Mouse (Mus musculus): ENCODE measurements at regions not wholly inside any gene's neighbourhood (a gene's known extent, or its start where the extent isn't known, plus 50 kb on each side); places are given as distances from the start of the nearest gene placed in this dataset.

DNA sequence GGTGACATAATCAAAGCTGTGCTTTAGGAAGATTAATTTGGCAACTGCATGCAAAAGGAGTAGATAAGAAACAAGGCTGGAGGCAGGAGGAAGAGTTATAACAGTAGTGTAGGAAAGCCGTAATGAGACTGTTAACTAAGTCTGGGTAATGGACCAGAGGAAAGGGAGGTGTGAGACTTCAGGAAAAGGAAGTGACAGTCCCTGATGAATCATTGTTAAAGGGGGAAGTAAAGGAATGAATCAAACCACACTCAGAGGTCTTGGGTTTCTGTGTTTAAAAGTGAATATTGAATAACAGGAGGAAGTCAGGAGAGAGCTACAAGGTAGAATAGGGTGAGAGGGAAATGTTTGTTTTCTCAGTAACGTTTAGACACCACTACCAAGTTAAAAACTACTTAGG lies 1175.9 kb downstream of the Diaph3 start:
- DNase-seq: no peak

GRCm38 (mm10) chr14:85945707-85946313 lies 1195.2 kb downstream of the Diaph3 start:
- no peak for DNase-seq

- DNase-seq: no peak
These were observed 1198.2 kb downstream of the Diaph3 start for GRCm38 (mm10) chr14:85942792-85943191.

DNA sequence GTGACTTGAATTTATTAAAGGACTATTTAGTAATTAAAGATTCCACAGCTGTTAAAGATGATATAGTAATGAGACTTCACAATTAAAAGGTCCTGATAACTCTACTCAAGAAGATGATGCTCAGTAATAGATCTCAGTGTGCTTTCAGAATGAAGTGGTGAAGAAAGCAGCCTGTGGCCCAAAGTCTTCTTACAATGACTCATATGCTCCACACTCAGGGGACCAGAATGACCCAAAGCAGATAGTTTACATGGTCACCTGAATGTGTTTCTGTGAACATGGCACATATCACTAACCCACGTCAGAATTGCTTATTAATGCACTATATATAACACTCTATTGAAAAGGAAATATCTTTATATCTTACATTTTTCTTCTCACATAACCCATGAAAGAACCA lies 1200.5 kb downstream of the Diaph3 start:
- no peak for DNase-seq

GRCm38 (mm10) chr14:85935091-85935490 lies 1205.9 kb downstream of the Diaph3 start:
- no peak for DNase-seq

DNA sequence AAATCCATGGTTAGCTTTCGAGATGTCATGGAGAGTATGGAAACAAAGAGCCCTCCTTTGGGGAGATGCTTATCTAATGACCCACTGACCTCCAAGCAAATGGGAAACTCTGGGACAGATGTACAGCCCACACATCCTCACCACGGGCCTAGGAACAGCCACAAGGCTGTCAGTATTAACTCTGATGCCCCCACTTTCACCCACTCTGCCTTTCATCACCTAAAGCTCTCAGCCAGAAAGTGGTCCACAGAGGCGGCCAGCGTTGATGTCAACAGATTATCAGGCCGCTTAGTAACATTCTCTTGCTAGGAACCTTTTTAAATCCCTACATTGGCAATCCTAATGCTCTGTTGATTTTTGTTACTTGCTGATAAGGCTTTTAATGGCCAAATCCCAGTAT lies 1210.6 kb downstream of the Diaph3 start:
- DNase-seq: no peak

DNA sequence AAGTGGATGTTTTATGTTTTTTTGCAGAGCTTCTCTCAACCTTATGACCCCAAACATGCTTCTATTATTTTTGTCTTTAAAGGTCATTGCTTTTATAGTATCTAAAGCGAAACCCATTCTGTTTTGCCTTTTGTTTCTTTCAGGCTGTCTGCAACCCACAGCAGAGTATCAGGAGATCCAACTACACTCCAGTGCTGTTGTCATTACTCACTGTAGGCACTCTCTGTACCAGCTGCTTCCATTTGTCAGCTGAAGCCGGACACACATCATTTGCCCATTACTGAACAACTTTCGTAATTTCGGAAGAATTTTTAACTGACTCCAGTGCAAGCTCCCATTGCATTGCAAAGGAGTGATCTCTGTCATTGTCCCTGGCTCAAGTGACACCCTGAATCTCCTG lies 1222.1 kb downstream of the Diaph3 start:
- no peak for DNase-seq

DNA sequence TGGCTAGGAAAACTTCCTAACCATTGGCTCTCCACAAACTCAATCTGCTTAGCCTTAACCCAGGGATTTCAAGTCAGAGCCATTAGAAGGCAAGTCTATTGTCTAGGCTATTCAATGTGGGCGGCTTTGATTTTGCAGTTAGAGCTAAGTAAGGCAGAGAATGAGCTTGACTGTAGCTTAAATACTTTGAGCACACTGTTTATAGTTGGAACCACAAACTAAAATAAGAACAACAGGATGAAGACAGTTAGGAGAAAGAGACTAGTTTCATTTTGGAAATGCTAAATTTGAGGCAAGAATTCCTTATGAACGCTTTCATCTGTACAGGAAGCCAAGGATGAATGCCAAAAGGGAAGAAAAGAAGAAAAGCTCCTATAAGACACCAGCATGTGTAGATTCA lies 1225.3 kb downstream of the Diaph3 start:
- DNase-seq: no peak

- DNase-seq: no peak
These were observed 1243.1 kb downstream of the Diaph3 start for GRCm38 (mm10) chr14:85897890-85898289.

DNA sequence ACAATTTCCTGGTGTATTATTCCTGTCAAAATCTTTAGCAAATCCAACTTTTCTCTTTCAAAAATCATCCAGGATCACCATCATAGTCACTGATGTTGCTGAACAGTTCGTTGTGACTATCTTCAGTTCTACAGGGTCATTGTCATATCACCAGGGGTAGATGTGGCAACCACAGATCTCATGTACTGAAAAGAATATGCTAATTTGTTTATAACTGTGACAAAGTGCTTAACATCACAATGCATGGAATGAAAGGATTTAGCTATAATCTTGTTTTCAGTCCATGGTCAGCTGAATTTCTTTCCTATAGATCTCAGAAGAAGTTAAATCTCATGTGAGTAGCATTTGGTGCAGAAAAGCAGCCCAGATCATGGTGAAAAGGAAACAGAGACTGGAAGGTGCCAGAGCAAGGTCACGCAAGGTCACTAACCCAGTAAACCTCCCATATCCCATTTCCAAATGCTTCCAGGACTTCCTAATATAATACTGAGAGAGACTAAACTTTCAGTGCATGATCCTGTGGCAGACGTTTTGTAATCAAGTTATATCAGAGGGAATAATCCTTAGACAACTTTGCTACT lies 1279.6 kb downstream of the Diaph3 start:
- DNase-seq: no peak

DNA sequence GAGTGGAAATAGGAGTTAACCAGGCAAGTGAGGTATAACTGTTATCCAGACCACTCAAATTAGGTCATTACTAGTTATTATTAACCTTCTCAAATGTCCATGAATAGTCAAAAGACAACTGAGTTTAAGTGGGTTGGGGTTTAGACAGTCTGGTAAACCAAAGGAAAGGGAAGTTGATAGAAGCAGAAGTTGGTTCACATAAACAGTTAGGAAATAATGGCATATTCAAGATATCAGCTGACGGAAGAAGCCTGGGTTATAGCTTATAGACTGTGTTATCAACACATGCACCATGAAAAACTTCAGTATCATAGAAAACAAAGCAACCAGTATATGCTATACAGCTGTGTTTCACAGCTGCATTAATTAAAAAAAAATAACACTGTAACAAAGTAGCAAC lies 1291.5 kb downstream of the Diaph3 start:
- DNase-seq: no peak

GRCm38 (mm10) chr14:85835494-85835893 lies 1305.5 kb downstream of the Diaph3 start:
- no peak for DNase-seq

DNA sequence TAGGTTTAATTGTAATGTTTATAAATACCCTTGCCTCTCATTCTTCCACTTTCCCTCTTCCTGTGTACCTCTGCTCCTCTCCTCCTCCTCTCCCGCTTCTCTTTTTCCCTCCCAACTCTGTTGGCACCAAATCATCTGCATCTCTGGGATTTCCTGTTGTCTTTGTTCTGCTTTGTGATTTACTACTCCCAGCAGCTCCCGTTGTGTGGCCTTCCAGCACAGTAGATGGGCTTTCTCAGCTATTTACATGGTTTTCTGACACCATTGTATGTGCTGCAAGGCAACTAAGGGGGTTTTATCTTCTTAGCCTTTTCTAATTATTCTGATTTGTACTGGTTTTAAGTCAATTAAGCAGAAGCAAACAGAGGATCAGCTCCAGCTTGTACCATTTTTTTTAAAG lies 1326.1 kb downstream of the Diaph3 start:
- peak; percentile 2 for DNase-seq

DNA sequence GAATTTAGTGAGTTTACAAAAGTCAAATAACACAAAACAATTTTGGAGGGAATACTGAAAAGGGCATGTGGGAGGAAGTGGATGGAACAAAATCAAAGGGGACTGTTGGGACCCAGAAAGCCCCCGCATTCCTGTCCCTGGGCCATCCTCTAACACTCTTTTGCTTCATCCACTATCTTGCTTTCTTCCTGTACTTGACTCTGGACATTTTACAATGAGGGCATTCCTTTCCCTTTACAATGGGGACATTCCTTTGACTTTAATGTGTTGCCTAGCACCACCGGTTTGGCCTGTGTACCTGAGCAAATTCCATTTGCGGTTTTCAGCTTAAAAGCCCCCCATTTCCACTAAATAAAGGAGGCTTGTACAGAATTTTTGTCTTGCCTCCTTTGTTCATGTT lies 1341.0 kb downstream of the Pcdh17 start:
- DNase-seq: no peak

GRCm38 (mm10) chr14:85770636-85771035 lies 1327.3 kb downstream of the Pcdh17 start:
- DNase-seq: peak; percentile 8

DNA sequence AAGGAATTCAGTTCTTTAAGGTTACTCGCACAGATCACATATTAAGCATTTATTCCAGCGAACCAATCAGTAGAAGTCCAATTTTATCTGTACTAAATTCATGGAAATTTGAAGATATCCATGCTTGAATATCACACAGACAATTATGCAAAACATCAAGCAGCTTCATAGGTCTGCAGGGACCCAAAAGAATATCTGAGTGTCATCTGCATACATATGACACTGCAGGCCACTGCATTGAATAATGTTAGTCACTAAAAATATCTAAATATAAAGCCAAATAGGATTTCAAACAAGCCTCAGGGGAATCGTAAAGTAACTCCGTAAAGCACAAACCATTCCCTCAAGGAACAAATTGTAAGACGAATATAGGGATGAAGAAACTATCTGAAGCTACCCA lies 1324.9 kb downstream of the Pcdh17 start:
- DNase-seq: no peak

- no peak for DNase-seq
These were observed 1314.0 kb downstream of the Pcdh17 start for GRCm38 (mm10) chr14:85757343-85757742.

GRCm38 (mm10) chr14:85738567-85738966 lies 1295.2 kb downstream of the Pcdh17 start:
- DNase-seq: no peak

Data from retina, postnatal 1 day (tissue).